In genomic region chr10:84700236-84700987, GRCm38 (mm10) we compare ENCODE assay signal across 13 mouse cellular contexts. TPM values are rescaled to one million over a fixed set of nuclear protein-coding genes. Genes with fewer than 3 reads are reported as not detected.
DNase-seq lines count a peak whose midpoint lies in the region; ATAC-seq and TF ChIP-seq lines count a peak whose summit lies in the region.
"Had no signal": no experiment of that assay in that cellular context is flagged by ENCODE, and none has a peak within 500 bp of the region (broad histone marks: within the 10 kb centered on the region; RNA-seq: fewer than 3 reads in every experiment).

No protein-coding gene starts in this region.

- 81% methylated on average over 13 of the region's 13 CpGs for WGBS in heart, embryonic 11.5 days (ENCODE audit: insufficient replicate concordance)
- WGBS in stomach, embryonic 15.5 days = 83% methylated on average over 13 of the region's 13 CpGs
- WGBS in stomach, postnatal 0 days = 79% methylated on average over 13 of the region's 13 CpGs
- 60% methylated on average over 13 of the region's 13 CpGs for WGBS in liver, embryonic 12.5 days (ENCODE audit: insufficient replicate concordance)

- H3K4me1 ChIP-seq in heart, embryonic 11.5 days (ENCODE audit: control insufficient read depth, insufficient read depth, low read length) = peaks cover 9% of the 10 kb centered on the region
- H3K4me1 ChIP-seq in stomach, embryonic 15.5 days = no peaks in the 10 kb centered on the region
- no peaks in the 10 kb centered on the region for H3K4me1 ChIP-seq in stomach, postnatal 0 days (replicated peaks; ENCODE audit: control insufficient read depth, insufficient read depth)
- H3K4me1 ChIP-seq in liver, embryonic 12.5 days = peaks cover 40% of the 10 kb centered on the region
- H3K4me1 ChIP-seq: forebrain, embryonic 15.5 days had no signal

- DNase-seq in heart, adult 8-10 months (ENCODE audit: low spot score) = no peak
- DNase-seq in stomach, postnatal 0 days (ENCODE audit: low spot score) = no peak
- DNase-seq in layer of hippocampus, adult 9-10 months (ENCODE audit: low spot score) = no peak
- no peak for DNase-seq in lung, postnatal 14 days
- DNase-seq in cerebellum, adult 11-12 months = no peak
- DNase-seq: lung, postnatal 4 days had no signal

- no peaks in the 10 kb centered on the region for H3K27me3 ChIP-seq in heart, embryonic 11.5 days (ENCODE audit: control insufficient read depth, insufficient read depth, low read length)
- H3K27me3 ChIP-seq in stomach, embryonic 15.5 days (replicated peaks) = no peaks in the 10 kb centered on the region
- H3K27me3 ChIP-seq in stomach, postnatal 0 days (ENCODE audit: control insufficient read depth, insufficient read depth, low read length) = no peaks in the 10 kb centered on the region
- H3K27me3 ChIP-seq in liver, embryonic 12.5 days (replicated peaks) = no peaks in the 10 kb centered on the region
- H3K27me3 ChIP-seq: forebrain, embryonic 15.5 days had no signal

- H3K9me3 ChIP-seq in heart, embryonic 11.5 days (replicated peaks; ENCODE audit: control insufficient read depth, low read length) = no peaks in the 10 kb centered on the region
- no peaks in the 10 kb centered on the region for H3K9me3 ChIP-seq in stomach, embryonic 15.5 days
- H3K9me3 ChIP-seq in stomach, postnatal 0 days (ENCODE audit: control insufficient read depth, low read length) = no peaks in the 10 kb centered on the region
- H3K9me3 ChIP-seq in liver, embryonic 12.5 days (replicated peaks) = no peaks in the 10 kb centered on the region
- H3K9me3 ChIP-seq: forebrain, embryonic 15.5 days had no signal

- TF ChIP-seq EP300 in stomach, postnatal 0 days (optimal IDR thresholded peaks at IDR 0.05) = no peak

- no peak overlapping the region for H3K4me2 ChIP-seq in heart, embryonic 11.5 days
- no peak overlapping the region for H3K4me2 ChIP-seq in stomach, embryonic 15.5 days
- no peak overlapping the region for H3K4me2 ChIP-seq in stomach, postnatal 0 days (replicated peaks; ENCODE audit: low read depth)
- H3K4me2 ChIP-seq in liver, embryonic 12.5 days = peak overlapping the region; percentile 59
- H3K4me2 ChIP-seq: forebrain, embryonic 15.5 days had no signal

- no peak for TF ChIP-seq CTCF in stomach, postnatal 0 days (IDR thresholded peaks at IDR 0.05; ENCODE audit: low read depth)

- no peak overlapping the region for H3K4me3 ChIP-seq in heart, embryonic 11.5 days (ENCODE audit: low read depth, low read length)
- H3K4me3 ChIP-seq in stomach, embryonic 15.5 days (replicated peaks) = no peak overlapping the region
- H3K4me3 ChIP-seq in stomach, postnatal 0 days (ENCODE audit: low read depth, low read length) = no peak overlapping the region
- peak overlapping the region; percentile 12; the same call in 1 of the 2 replicates for H3K4me3 ChIP-seq in liver, embryonic 12.5 days
- H3K4me3 ChIP-seq: forebrain, embryonic 15.5 days had no signal

- no peak overlapping the region for H3K9ac ChIP-seq in heart, embryonic 11.5 days (ENCODE audit: low read depth, low read length)
- H3K9ac ChIP-seq in stomach, embryonic 15.5 days = no peak overlapping the region
- no peak overlapping the region for H3K9ac ChIP-seq in stomach, postnatal 0 days (ENCODE audit: low read length)
- H3K9ac ChIP-seq in liver, embryonic 12.5 days = peak overlapping the region; percentile 61
- H3K9ac ChIP-seq: forebrain, embryonic 15.5 days had no signal

- peak overlapping the region; percentile 41 for H3K27ac ChIP-seq in heart, embryonic 11.5 days (ENCODE audit: low read depth, low read length)
- no peak overlapping the region for H3K27ac ChIP-seq in stomach, embryonic 15.5 days
- H3K27ac ChIP-seq in stomach, postnatal 0 days (replicated peaks) = no peak overlapping the region
- peak overlapping the region; percentile 93 for H3K27ac ChIP-seq in liver, embryonic 12.5 days
- H3K27ac ChIP-seq: forebrain, embryonic 15.5 days had no signal

- peak; percentile 61 for ATAC-seq in heart, embryonic 11.5 days (replicated peaks; ENCODE audit: insufficient number of reproducible peaks, low FRiP score, low TSS enrichment)
- peak; percentile 86 for ATAC-seq in stomach, embryonic 15.5 days (ENCODE audit: insufficient read depth, low FRiP score, low read depth)
- no peak for ATAC-seq in stomach, postnatal 0 days (ENCODE audit: low FRiP score, low TSS enrichment)
- peak; percentile 95 for ATAC-seq in liver, embryonic 12.5 days
- ATAC-seq: forebrain, embryonic 15.5 days; midbrain, embryonic 16.5 days had no signal

- H3K36me3 ChIP-seq in heart, embryonic 11.5 days (ENCODE audit: control insufficient read depth, insufficient read depth, low read length) = peaks cover 9% of the 10 kb centered on the region
- peaks cover 11% of the 10 kb centered on the region; the same call in 1 of the 2 replicates for H3K36me3 ChIP-seq in stomach, embryonic 15.5 days
- H3K36me3 ChIP-seq in stomach, postnatal 0 days (ENCODE audit: control insufficient read depth, insufficient read depth, low read length) = peaks cover 11% of the 10 kb centered on the region; the same call in 1 of the 2 replicates
- peaks cover 66% of the 10 kb centered on the region for H3K36me3 ChIP-seq in liver, embryonic 12.5 days

RNA-seq across cellular contexts. Expression of gene Rfx4, which starts 55.5 kb away (rescaled TPM):
- not detected in 2 replicates for polyA plus RNA-seq in heart, embryonic 11.5 days (2014; fragmentation: Nextera tagmentation; extraction: Ambion mirVana)
- total RNA-seq in heart, adult 8-10 months (2022) = not detected
- 0.04 and 0.08 TPM in 2 replicates for polyA plus RNA-seq in stomach, embryonic 15.5 days (2015; fragmentation: Nextera tagmentation; extraction: Ambion mirVana)
- polyA plus RNA-seq in stomach, postnatal 0 days (2015; fragmentation: Nextera tagmentation; extraction: Ambion mirVana) = not detected in 2 replicates
- polyA plus RNA-seq in liver, embryonic 12.5 days (2016; fragmentation: Nextera tagmentation; extraction: Ambion mirVana) = not detected in 2 replicates
- total RNA-seq: gastrocnemius, adult 8-10 months had no signal
- polyA plus RNA-seq: intestine, embryonic 14.5 days had no signal

Comparison
In these comparisons a context has a peak if more than half of its experiments do, and no peak if none do; other contexts are left out.
1. H3K27ac ChIP-seq: peak in heart, embryonic 11.5 days (single experiment) and liver, embryonic 12.5 days (single experiment); none in stomach, embryonic 15.5 days (single experiment) and stomach, postnatal 0 days (single experiment).